Mouse (Mus musculus) heart, postnatal 36 days (tissue): ENCODE measurements around the gene Miip. TPM values are rescaled to one million over a fixed set of nuclear protein-coding genes. Genes with fewer than 3 reads are reported as not detected.

Source experiments
- DNase-seq, 2 experiments: peaks; one replicate each; pipeline ENCODE4 v3.0.0; 2021 to 2022
- intact Hi-C: fragments of 180-260 bp; cut with DNase I; formaldehyde crosslinking; loops from one replicate; pipeline ENCODE4 v1.15.1; 2025
- total RNA-seq, 2 experiments: library from RNA; stranded (reverse); gene quantifications; 2 replicates each; pipeline ENCODE4 v1.2.3; 2021

Gene Miip
- total RNA-seq, result 1 to 10 TPM; 7.6 to 8.6 TPM

DNA sequence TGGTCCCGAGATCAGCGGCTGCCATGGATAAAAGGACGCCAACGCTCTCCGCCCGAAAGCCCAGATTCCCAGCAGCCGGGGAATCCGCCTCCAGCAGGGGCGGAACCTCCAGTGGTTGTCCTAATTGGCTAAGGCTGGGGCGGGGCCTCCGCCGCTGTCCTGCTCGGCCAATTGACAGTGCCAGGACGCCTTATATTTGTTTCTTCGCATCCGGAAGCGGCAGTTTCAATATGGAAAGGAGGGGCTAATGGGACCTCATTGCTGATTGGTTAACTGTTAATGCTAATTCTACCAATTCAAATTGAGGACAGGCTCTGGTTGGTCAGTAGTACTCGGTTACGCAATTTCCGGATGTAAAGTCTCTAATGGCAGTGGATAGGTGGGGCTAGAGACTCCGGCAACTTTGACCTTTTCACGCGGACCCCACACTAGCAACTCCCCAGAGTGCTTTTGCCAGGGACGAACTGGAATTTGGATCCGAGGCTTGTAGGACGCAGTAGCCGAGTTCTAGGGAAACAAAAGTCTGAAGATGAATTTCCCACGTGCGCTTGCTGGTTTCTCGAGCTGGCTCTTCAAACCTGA is at the start of gene Miip, which contains the start of gene Fv1:
Miip (minus strand) TSS at position 367 of the 582 bp plus-strand sequence.
Fv1 (plus strand) TSS at position 530 of the 582 bp plus-strand sequence.
- peak; percentile 89 to 90 for DNase-seq
- intact Hi-C loops, result loop anchor here (2.0 to 5.0 kb wide), 3 partner anchors 18 to 461 kb away; partner anchors contain the start of gene 2510039O18Rik

DNA sequence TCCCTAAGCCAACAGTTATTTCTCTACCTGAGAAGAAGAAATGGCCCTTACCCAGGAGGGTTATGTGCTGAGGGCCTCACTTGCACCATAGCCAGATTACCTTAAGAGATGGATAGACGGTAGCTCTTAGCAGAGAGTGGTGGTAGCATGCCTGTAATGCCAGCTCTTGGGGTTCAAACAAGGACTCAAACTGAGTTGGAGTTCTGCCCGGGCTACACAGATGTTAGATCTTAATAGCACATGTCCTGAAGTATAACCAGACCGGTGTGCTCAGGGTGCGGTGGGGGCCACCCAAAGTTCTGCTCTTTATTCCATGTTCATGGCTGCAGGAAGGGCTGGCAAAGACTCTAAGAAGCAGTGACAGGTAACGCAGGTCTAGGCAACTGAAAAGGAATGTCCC is 40.9 kb upstream of the Miip start:
- intact Hi-C loops, result no loop called here
- no peak for DNase-seq

GRCm38 (mm10) chr4:147906230-147906629 is 37.6 kb upstream of the Miip start:
- no peak for DNase-seq
- intact Hi-C loops, result no loop called here

DNA sequence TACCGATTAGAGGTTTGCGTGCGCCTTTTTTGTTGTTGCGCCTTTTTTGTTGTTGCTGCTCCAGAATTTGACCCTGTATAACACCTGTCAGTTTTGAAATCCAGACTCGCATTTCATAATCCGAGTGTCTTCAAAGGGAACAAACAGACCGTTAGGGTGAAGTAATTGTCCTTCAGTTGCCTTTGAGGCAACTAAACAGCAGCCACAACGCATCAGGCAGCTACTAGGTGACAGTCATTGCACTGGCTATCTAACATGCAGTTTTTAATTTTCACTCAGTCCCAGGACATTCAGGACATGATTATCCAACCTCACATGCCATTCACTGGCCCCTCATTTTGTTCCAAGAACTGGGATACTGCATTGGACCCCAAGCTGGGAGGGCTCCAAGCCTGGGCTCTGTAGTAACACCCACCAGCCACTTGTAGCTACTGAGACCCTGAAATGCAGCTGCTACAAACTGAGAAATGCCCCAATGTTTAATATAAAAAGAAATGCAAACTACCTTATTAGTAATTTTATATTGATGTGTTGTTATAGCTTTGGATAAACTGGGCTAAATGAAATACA is 36.6 kb upstream of the Miip start:
- no peak for DNase-seq

DNA sequence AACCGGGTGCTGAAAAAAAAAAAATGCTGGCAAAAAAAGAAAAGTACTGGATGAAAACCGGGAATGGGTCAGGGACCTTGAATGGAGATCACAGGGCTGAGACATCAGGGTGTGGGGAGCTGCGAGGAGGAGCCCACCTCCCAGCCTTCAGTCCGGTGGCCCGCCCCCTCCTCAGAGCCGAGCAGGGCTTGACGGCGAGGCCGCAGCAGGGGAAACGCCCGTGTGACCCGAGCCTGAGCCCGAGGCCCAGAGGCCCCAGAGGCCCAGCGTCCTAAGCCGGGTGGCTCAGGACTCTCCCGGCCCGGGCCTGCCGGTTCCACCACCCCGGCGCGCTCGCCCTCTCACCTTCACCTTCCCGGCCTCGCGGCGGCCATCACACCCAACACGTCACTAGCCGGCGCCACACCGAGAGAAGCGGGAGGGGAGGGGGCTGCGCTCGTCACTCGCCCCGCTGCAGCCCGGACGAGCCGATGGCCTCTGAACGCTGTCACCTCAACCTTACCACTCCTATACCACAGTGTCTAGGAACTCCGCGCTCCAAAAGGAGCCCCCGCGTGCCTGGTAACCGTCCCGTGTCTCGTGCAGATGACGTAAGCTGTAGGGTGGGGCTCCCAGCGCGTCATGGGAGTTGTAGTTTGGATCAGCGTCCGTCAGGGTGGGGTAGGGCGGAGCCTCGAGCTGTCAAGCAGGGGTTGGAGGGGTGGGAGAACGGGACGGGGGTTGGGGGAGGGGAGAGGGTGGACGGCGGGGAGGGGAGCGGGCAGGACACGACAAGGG is 35.9 kb upstream of the Miip start, which contains the start of gene Mfn2:
Mfn2 (minus strand) TSS at position 392 of the 777 bp plus-strand sequence.
- intact Hi-C loops, result loop anchor here (2.0 kb wide), 2 partner anchors 32 kb away; partner anchors contain the start of gene Plod1

More for the DNA sequence above, 36.6 kb upstream of the Miip start:
- intact Hi-C loops, result loop anchor here (2.0 kb wide), 2 partner anchors 32 kb away; partner anchors contain the start of gene Plod1

GRCm38 (mm10) chr4:147903601-147904000 is 35.0 kb upstream of the Miip start:
- intact Hi-C loops, result no loop called here
- no peak for DNase-seq

More for the DNA sequence above, 35.9 kb upstream of the Miip start, which contains the start of gene Mfn2:
- peak; percentile 89 to 96 for DNase-seq

- intact Hi-C loops, result no loop called here
- no peak for DNase-seq
Measured at GRCm38 (mm10) chr4:147902906-147903500, 34.4 kb upstream of the Miip start.

GRCm38 (mm10) chr4:147900452-147900851 is 31.8 kb upstream of the Miip start:
- intact Hi-C loops, result no loop called here

GRCm38 (mm10) chr4:147897348-147897747 is 28.7 kb upstream of the Miip start:
- intact Hi-C loops, result no loop called here
- DNase-seq, result peak in 1 of 2 experiments; percentile 49

More at GRCm38 (mm10) chr4:147900452-147900851, 31.8 kb upstream of the Miip start:
- no peak for DNase-seq

DNA sequence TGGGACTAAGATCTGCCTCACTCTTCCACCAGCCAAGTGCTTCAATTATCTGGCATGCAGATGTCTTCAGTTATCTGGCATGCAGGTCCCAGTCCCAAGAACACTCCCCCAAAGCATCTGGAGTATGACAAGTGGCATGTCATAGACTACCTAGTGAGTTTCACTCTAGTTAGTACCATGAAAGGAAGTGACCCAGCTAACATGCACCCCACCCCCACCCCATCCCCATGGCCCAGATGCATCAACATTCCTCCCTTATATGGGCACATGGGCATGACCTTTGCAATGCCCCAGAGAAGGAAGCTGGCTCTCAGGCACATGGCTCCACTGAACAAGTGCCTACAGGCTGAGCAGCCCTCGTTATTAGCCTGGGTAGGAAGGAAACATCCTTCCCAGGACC is 27.8 kb upstream of the Miip start:
- intact Hi-C loops, result no loop called here
- DNase-seq, result no peak

DNA sequence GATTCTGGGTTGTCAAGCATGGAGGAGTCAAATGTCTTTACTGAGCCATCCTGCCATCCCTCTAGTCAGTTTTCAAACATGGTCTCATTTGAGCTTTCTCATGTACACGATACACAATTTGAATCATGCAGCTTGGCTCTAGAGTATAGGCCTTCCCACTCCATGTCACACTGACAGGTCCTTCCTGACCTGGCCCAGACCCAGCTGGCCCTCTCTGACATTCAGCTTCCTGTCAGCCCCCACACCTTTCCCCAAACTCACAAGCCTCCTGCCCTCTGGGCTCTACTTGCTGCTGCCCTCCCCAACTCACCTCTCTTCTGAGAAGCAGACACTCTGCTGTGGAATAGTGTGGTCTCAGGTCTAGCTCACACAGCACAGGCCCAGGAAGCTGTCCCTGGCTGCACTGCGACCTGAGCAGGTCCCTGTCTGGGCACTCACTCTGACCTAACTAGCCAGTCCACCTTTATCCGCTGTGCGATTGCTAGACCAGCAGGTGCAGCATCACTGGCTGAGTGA is 27.3 kb upstream of the Miip start:
- DNase-seq, result no peak

DNA sequence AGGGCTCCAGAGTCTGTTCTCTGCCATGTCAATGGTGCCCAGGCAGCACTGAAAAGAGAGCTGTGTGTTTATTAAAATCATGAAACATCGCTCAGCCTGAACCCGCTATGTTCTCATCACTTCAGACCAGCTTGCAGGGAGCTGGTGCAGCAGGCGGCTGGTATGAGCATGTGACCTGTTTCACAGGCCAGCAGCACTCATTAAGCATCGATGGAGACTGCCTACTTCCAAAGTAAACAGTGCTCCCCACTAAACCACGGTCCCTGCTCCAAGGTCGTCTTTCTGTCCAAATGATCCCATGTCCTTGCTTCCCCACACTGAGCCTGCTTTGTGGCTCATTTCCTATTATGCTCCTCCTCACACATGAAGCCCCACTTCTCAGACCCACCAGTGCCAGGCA is 21.7 kb upstream of the Miip start:
- intact Hi-C loops, result no loop called here
- no peak for DNase-seq

More for the DNA sequence above, 27.3 kb upstream of the Miip start:
- intact Hi-C loops, result no loop called here

- no peak for DNase-seq
- intact Hi-C loops, result no loop called here
Measured at GRCm38 (mm10) chr4:147888237-147888636, 19.6 kb upstream of the Miip start.

DNA sequence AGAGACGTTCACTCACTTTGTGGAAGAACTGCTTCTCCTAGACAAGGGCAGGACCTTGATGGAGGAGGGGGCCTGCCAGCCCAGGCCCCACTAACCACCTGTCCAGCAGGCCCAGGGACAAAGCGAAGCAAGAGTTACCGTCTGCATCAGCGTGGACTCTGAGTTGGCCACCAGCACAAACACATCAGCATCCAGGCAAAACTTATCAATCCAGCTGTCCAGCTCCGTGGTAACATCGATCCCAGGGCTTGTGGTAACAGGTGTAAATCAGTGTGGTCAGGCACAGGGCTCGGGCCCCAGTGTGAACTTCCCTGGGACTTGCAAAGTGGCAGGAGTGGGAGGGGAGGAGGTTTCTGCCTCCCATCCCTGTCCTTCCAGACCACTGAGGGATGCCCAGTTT is 18.7 kb upstream of the Miip start:
- DNase-seq, result no peak
- intact Hi-C loops, result no loop called here

DNA sequence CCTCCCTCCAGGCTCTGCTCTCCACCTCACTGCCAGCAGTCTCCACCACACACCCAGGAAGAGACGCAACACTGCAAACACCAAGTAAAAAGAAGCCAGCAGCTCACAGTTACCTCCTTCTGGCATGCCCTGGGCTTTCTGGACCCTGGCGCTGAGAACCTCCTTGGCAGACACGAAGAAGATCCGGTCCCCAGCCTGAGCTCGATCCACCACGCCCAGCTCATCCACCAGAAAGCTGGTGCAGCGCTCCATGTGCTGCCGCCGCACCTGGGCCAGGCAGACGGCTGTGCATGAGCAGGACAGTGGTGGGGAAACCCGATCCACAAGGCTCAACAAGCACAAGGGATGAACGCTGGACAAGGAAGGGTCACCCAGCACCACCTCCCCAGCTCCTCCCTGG is 17.5 kb upstream of the Miip start:
- DNase-seq, result no peak
- intact Hi-C loops, result no loop called here

DNA sequence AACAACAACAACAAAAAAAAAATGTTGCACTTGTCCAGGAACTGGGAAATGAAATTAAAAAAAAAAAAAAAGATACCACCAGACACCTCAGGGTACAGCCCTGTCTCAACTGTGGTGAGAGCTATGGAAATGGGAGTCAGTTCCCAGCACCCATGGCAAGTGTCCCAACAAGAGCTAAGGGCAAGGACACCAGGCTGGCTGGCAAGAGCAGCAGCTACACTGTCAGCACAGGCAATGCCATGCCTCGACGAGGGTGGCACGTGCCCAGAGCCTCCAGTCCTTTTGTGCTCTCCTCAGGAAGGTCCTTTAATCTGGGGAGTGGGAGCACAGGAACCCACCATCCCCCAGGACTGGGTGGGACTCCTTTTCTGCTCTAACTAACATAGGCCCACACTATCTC is 15.5 kb upstream of the Miip start:
- DNase-seq, result no peak
- intact Hi-C loops, result no loop called here

GRCm38 (mm10) chr4:147883041-147883440 is 14.4 kb upstream of the Miip start:
- no peak for DNase-seq
- intact Hi-C loops, result no loop called here

- DNase-seq, result no peak
- intact Hi-C loops, result no loop called here
Measured at GRCm38 (mm10) chr4:147881792-147882191, 13.2 kb upstream of the Miip start.

DNA sequence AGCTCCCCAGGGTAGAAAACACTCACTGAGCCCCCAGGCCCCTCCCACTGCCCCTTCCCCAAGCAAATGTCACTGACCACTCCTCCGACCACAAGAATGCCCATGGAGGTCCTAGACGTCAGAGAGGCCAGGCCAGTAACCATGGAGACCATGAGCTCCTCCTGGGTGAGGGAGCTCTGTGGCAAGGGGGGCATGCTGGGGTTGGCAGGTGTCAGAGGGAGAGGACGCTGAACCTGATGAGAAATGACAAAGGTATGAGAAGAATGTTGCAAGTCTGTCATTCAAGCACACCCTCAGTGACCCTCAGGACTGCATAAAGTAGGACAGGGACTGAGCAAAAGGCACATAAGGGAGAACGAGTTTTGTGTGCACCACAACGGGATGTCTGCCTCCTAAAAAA is 11.2 kb upstream of the Miip start:
- intact Hi-C loops, result no loop called here
- no peak for DNase-seq

DNA sequence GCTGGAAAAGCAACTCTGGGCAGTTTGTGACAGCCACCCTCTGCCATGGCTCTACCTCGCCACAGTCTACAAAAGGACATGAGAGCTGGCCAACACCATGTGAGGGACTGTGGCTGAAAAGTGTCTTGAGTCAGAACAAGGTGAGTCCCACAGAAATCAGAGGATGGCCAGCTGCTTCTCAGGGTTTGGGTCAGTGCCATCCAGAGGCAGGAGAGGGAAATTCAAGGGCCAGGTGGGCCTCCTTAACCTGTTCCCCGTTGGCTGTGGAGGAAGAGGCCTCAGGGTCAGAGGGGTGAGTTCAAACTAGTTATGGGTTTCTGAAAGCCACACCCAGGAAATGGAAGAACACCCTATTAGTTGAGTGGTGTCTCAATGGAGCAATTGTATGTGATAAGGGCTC is 10.8 kb upstream of the Miip start:
- no peak for DNase-seq
- intact Hi-C loops, result no loop called here

- no peak for DNase-seq
- intact Hi-C loops, result no loop called here
Measured at GRCm38 (mm10) chr4:147878537-147878936, 9.9 kb upstream of the Miip start.
